In the genomic region with DNA sequence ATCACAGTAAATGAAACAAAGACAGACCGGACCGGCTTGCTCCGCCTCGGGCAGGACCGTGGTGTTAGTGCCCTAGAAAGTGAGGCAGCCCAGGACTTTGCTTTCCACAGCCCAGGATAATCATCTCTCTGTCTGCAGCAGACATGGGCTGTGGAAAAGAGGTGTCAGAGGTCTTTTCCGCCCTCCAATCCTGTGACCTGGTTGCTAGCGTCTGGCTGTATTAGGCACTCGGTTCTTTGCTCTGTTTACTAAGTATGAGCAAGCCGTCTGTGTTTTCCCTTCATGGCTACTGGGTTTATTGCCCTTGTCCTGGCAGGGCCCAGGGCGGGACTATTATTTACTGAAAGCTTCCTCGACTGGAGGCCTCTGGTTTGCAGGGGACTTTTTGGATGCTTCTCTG, we compare ENCODE assay signal across 7 mouse cellular contexts.
DNase-seq lines count a peak whose midpoint lies in the region; ATAC-seq and TF ChIP-seq lines count a peak whose summit lies in the region.

No protein-coding gene starts in this region.

- H3K27ac ChIP-seq in intestine, embryonic 15.5 days: peak overlapping the region; percentile 44; the same call in 1 of the 2 replicates

- no peak for ATAC-seq in Patski
- peak; percentile 81 for ATAC-seq in intestine, embryonic 15.5 days

- H3K27me3 ChIP-seq in Patski: no peaks in the 10 kb centered on the region
- no peaks in the 10 kb centered on the region for H3K27me3 ChIP-seq in intestine, embryonic 15.5 days (replicated peaks)

- peak overlapping the region; percentile 17; the same call in 1 of the 2 replicates for H3K9ac ChIP-seq in intestine, embryonic 15.5 days

- DNase-seq in Patski (ENCODE audit: low read depth, low spot score): peak; percentile 17
- DNase-seq in adrenal gland, postnatal 14 days: peak; percentile 34
- peak; percentile 45 to 71 for DNase-seq in lung, adult 18-20 months
- DNase-seq in right cerebral cortex, adult 18-20 months: no peak
- DNase-seq in right cerebral cortex, postnatal 14 days: no peak
- DNase-seq in cerebellum, postnatal 10 days: no peak

- in situ Hi-C loops in Patski (cut with MboI; ENCODE audit: low pct_unique_long_range_greater_than_20kb): no loop called here

- TF ChIP-seq CTCF in Patski (IDR thresholded peaks at IDR 0.05): no peak

- H3K36me3 ChIP-seq in intestine, embryonic 15.5 days: no peaks in the 10 kb centered on the region

- H3K4me2 ChIP-seq in intestine, embryonic 15.5 days (replicated peaks): peak overlapping the region; percentile 50

- CTCF ChIA-PET in Patski (lab: Charles Lee): no interaction called here

- 17% methylated on average over 11 of the region's 11 CpGs for WGBS in intestine, embryonic 15.5 days

- POLR2A ChIA-PET in Patski (lab: Charles Lee): interaction anchor here (0.6 kb wide), 1 partner anchor 23 kb away, joined by 3 read pairs; no protein-coding TSS in a partner anchor

- H3K9me3 ChIP-seq in intestine, embryonic 15.5 days: no peaks in the 10 kb centered on the region

- H3K4me3 ChIP-seq in intestine, embryonic 15.5 days (replicated peaks): 0 out of 2 replicates have a peak overlapping the region, but pooled peaks have one; percentile 9

- peaks cover 7% of the 10 kb centered on the region for H3K4me1 ChIP-seq in intestine, embryonic 15.5 days (replicated peaks)

Comparison
In these comparisons a context has a peak if more than half of its experiments do, and no peak if none do; other contexts are left out.
1. DNase-seq: peak in Patski (single experiment), adrenal gland, postnatal 14 days (single experiment) and lung, adult 18-20 months (2 of 2); none in right cerebral cortex, adult 18-20 months (single experiment), right cerebral cortex, postnatal 14 days (single experiment) and cerebellum, postnatal 10 days (0 of 2).